In genomic region chr9:37122381-37122780, GRCm38 (mm10) we compare ENCODE assay signal across 15 mouse cellular contexts. TPM values are rescaled to one million over a fixed set of nuclear protein-coding genes. Genes with fewer than 3 reads are reported as not detected.
A peak's percentile ranks its signal among the peaks of the same experiment; 100 is the strongest.
DNase-seq lines count a peak whose midpoint lies in the region; ATAC-seq and TF ChIP-seq lines count a peak whose summit lies in the region.
"Had no signal": no experiment of that assay in that cellular context is flagged by ENCODE, and none has a peak within 500 bp of the region (broad histone marks: within the 10 kb centered on the region; RNA-seq: fewer than 3 reads in every experiment).

No protein-coding gene starts in this region.

- no peaks in the 10 kb centered on the region for H3K9me3 ChIP-seq in forebrain, embryonic 10.5 days
- no peaks in the 10 kb centered on the region for H3K9me3 ChIP-seq in forebrain, embryonic 13.5 days (replicated peaks)
- no peaks in the 10 kb centered on the region for H3K9me3 ChIP-seq in neural tube, embryonic 13.5 days
- H3K9me3 ChIP-seq: embryonic facial prominence, embryonic 15.5 days had no signal

- WGBS in forebrain, embryonic 10.5 days, result 46% methylated on average over 1 of the region's 1 CpGs
- 31% methylated on average over 1 of the region's 1 CpGs for WGBS in forebrain, embryonic 13.5 days
- 24% methylated on average over 1 of the region's 1 CpGs for WGBS in neural tube, embryonic 13.5 days

- no peak for DNase-seq in forebrain, embryonic 10.5 days (ENCODE audit: extremely low spot score, low spot score)
- DNase-seq in left cerebral cortex, adult 2 months (ENCODE audit: extremely low spot score in 1 of 2, low spot score in 2 of 2), result no peak
- no peak for DNase-seq in left cerebral cortex, adult 8-10 months (ENCODE audit: low spot score in 2 of 2)
- peak; percentile 88 for DNase-seq in gastrocnemius, adult 2 months
- DNase-seq in thymus, postnatal 36 days, result no peak
- no peak for DNase-seq in embryo, embryonic 10 days (ENCODE audit: low spot score)
- DNase-seq: adrenal gland, postnatal 25 days; kidney, adult 18-20 months; layer of hippocampus, adult 9-11 months; lung, embryonic 14.5 days; right cerebral cortex, postnatal 14 days had no signal

- intact Hi-C loops in left cerebral cortex, adult 2 months (cut with DNase I), result no loop called here
- intact Hi-C loops in gastrocnemius, adult 2 months (cut with DNase I), result loop anchor here (1.0 kb wide), 1 partner anchor 23 kb away; no protein-coding TSS in a partner anchor

- no peak overlapping the region for H3K4me3 ChIP-seq in forebrain, embryonic 10.5 days
- no peak overlapping the region for H3K4me3 ChIP-seq in forebrain, embryonic 13.5 days
- no peak overlapping the region for H3K4me3 ChIP-seq in left cerebral cortex, adult 2 months
- H3K4me3 ChIP-seq in gastrocnemius, adult 2 months, result no peak overlapping the region
- H3K4me3 ChIP-seq in neural tube, embryonic 13.5 days, result no peak overlapping the region
- H3K4me3 ChIP-seq: embryonic facial prominence, embryonic 15.5 days had no signal

- peak overlapping the region; percentile 37; the same call in 1 of the 2 replicates for H3K27ac ChIP-seq in forebrain, embryonic 10.5 days
- no peak overlapping the region for H3K27ac ChIP-seq in forebrain, embryonic 13.5 days
- H3K27ac ChIP-seq in left cerebral cortex, adult 2 months, result peak overlapping the region; percentile 74
- H3K27ac ChIP-seq in gastrocnemius, adult 2 months, result peak overlapping the region; percentile 91
- peak overlapping the region; percentile 79 for H3K27ac ChIP-seq in neural tube, embryonic 13.5 days (replicated peaks)
- H3K27ac ChIP-seq: embryonic facial prominence, embryonic 15.5 days had no signal

- ATAC-seq in forebrain, embryonic 13.5 days, result no peak
- peak; percentile 21; the same call in 1 of the 2 replicates for ATAC-seq in neural tube, embryonic 13.5 days (ENCODE audit: low read depth)

- no peak for TF ChIP-seq CTCF in left cerebral cortex, adult 2 months (IDR thresholded peaks at IDR 0.05)
- TF ChIP-seq CTCF in gastrocnemius, adult 2 months (IDR thresholded peaks at IDR 0.05), result no peak

- peaks cover 46% of the 10 kb centered on the region for H3K36me3 ChIP-seq in forebrain, embryonic 10.5 days (replicated peaks)
- 0 out of 2 replicates have a peak, but pooled peaks cover 4% of the 10 kb centered on the region for H3K36me3 ChIP-seq in forebrain, embryonic 13.5 days (ENCODE audit: poor library complexity, severe bottlenecking)
- H3K36me3 ChIP-seq in neural tube, embryonic 13.5 days, result peaks cover 13% of the 10 kb centered on the region
- H3K36me3 ChIP-seq: embryonic facial prominence, embryonic 15.5 days had no signal

- H3K4me2 ChIP-seq in forebrain, embryonic 13.5 days, result no peak overlapping the region
- H3K4me2 ChIP-seq in neural tube, embryonic 13.5 days, result no peak overlapping the region
- H3K4me2 ChIP-seq: embryonic facial prominence, embryonic 15.5 days; lung, embryonic 14.5 days had no signal

- peaks cover 59% of the 10 kb centered on the region for H3K4me1 ChIP-seq in forebrain, embryonic 10.5 days
- H3K4me1 ChIP-seq in forebrain, embryonic 13.5 days, result peaks cover 43% of the 10 kb centered on the region
- peaks cover 60% of the 10 kb centered on the region for H3K4me1 ChIP-seq in neural tube, embryonic 13.5 days (replicated peaks)

- no peak overlapping the region for H3K9ac ChIP-seq in forebrain, embryonic 13.5 days
- no peak overlapping the region for H3K9ac ChIP-seq in neural tube, embryonic 13.5 days
- H3K9ac ChIP-seq: embryonic facial prominence, embryonic 15.5 days; lung, embryonic 14.5 days had no signal

- peaks cover 60% of the 10 kb centered on the region for H3K27me3 ChIP-seq in forebrain, embryonic 10.5 days (ENCODE audit: poor library complexity, severe bottlenecking)
- peaks cover 3% of the 10 kb centered on the region; the same call in 1 of the 2 replicates for H3K27me3 ChIP-seq in forebrain, embryonic 13.5 days
- peaks cover 47% of the 10 kb centered on the region for H3K27me3 ChIP-seq in neural tube, embryonic 13.5 days

RNA-seq across cellular contexts. Expression of gene Pknox2, which starts 24.8 kb away (rescaled TPM):
- 35.3 and 36.8 TPM in 2 replicates for polyA plus RNA-seq in forebrain, embryonic 10.5 days (2016; fragmentation: Nextera tagmentation; extraction: Ambion mirVana)
- polyA plus RNA-seq in forebrain, embryonic 13.5 days (2015; fragmentation: Nextera tagmentation; extraction: Ambion mirVana), result 18.7 and 23.4 TPM in 2 replicates
- total RNA-seq in left cerebral cortex, adult 2 months (2021), result 10 to 100 TPM; 79.1 to 84.5 TPM
- total RNA-seq in left cerebral cortex, adult 8-10 months (2022), result 10 to 100 TPM; 74.9 to 86.8 (median 78.3) TPM
- total RNA-seq in gastrocnemius, adult 2 months (2021), result 10 to 100 TPM; 35.4 to 40.7 TPM
- polyA plus RNA-seq in neural tube, embryonic 13.5 days (2015; fragmentation: Nextera tagmentation; extraction: Ambion mirVana), result 59.2 and 65.0 TPM in 2 replicates
- total RNA-seq: megakaryocyte-erythroid progenitor cell, adult 5-6 weeks had no signal
